Mouse (Mus musculus) forebrain, embryonic 15.5 days (tissue): ENCODE measurements around the gene Slain2. TPM values are rescaled to one million over a fixed set of nuclear protein-coding genes. Genes with fewer than 3 reads are reported as not detected.
"Not testable (repeated sequence)": the region's sequence is repeated elsewhere in the genome, so short reads cannot be mapped to it uniquely, and the experiment has no call there.

Source experiments
- ATAC-seq: fragments of 200-750 bp; cut with Nextera tagmentation; replicated peaks from 2 replicates; pipeline ENCODE4 v1.8.0; 2017; ENCODE audit warnings: mild to moderate bottlenecking, moderate TSS enrichment, moderate library complexity
- H3K27ac ChIP-seq: fragments of 300-500 bp; sonication (generic); replicated peaks from 2 replicates; pipeline ENCODE4 v1.5.1; 2015; ENCODE audit warnings: mild to moderate bottlenecking, inconsistent platforms
- H3K27me3 ChIP-seq: fragments of 300-500 bp; sonication (generic); 2 replicates; pipeline ENCODE4 v1.6.1; 2015; ENCODE audit warnings: inconsistent platforms
- H3K36me3 ChIP-seq: fragments of 300-500 bp; sonication (generic); 2 replicates; pipeline ENCODE4 v1.6.1; 2015; ENCODE audit warnings: mild to moderate bottlenecking, inconsistent platforms
- H3K4me1 ChIP-seq: fragments of 300-500 bp; sonication (generic); 2 replicates; pipeline ENCODE4 v1.6.1; 2015; ENCODE audit warnings: inconsistent platforms
- H3K4me2 ChIP-seq: fragments of 300-500 bp; sonication (generic); replicated peaks from 2 replicates; pipeline ENCODE4 v1.6.1; 2015; ENCODE audit warnings: mild to moderate bottlenecking, inconsistent platforms
- H3K4me3 ChIP-seq: fragments of 300-500 bp; sonication (generic); 2 replicates; pipeline ENCODE4 v1.5.1; 2015; ENCODE audit warnings: mild to moderate bottlenecking, inconsistent platforms
- H3K9ac ChIP-seq: fragments of 300-500 bp; sonication (generic); replicated peaks from 2 replicates; pipeline ENCODE4 v1.6.1; 2015; ENCODE audit warnings: mild to moderate bottlenecking, inconsistent platforms
- H3K9me3 ChIP-seq: fragments of 300-500 bp; sonication (generic); 2 replicates; pipeline ENCODE4 v1.6.1; 2016; ENCODE audit warnings: inconsistent platforms
- WGBS: fragments of 180-500 bp; shearing (Covaris S2); methylation state at CpG from one replicate; pipeline ENCODE4 v1.1.7; 2015; ENCODE audit warnings: mixed read lengths; 5-methylcytosine and 5-hydroxymethylcytosine counted together
- polyA plus RNA-seq: library from polyadenylated mRNA; unstranded; fragments of >200 nt; fragmentation: Nextera tagmentation; extraction: Ambion mirVana; gene quantifications from 2 replicates; pipeline ENCODE4 v1.2.1, GENCODE M21; 2015

The Slain2 gene
- polyA plus RNA-seq, 1 experiment from 2014 or later, result 18.4 TPM

DNA sequence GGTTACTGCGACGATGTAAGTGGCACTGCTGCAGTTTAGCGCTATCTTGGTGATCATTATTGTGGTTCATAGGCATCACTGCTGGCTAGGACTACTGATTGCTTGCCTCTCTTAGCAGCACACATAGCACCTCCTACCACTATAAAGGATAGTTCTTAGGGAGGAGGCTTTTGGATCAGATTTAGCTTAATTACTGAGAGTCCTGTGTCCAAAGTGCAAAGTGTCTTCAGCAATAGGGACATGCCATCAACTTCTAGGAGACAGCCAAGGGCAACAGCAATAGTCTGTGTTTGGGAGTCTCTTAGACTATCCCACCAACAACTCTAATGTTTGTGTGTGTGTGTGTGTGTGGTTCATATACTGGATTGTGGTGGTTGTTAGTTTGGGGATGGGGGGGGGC, 8.7 kb downstream of the Slain2 start:
- WGBS, result 97% methylated on average over 3 of the region's 3 CpGs

DNA sequence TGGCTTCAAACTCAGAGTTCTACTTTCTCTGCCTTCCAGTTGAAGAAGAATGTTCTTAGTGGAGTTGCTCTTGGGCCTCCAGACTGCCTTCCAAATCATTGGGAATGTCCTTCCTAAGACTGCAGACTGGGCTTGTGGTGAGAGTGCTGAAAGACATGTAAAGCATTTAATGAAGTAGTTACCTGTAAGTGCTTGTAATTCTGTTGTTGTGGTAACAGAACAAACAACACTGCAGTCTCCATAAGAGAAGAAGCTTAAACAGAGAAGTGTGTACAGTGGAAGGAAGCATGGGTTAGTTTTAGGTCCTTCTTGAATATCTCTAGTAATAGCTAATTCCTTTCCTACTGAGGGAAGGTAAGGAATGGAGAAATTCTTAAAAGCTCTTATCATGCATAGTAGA, 13.0 kb downstream of the Slain2 start:
- Histone ChIP-seq H3K9me3 (no peaks in the 10 kb centered on the region), H3K4me1 (peaks cover 3% of the 10 kb centered on the region; the same call in 1 of the 2 replicates), H3K4me3 (no peak overlapping the region), H3K27me3 (no peaks in the 10 kb centered on the region), H3K4me2 (no peak overlapping the region), H3K9ac (no peak overlapping the region), H3K36me3 (no peaks in the 10 kb centered on the region), H3K27ac (no peak overlapping the region)
- no peak for ATAC-seq

More for the DNA sequence above, 8.7 kb downstream of the Slain2 start:
- ATAC-seq, result no peak
- Histone ChIP-seq H3K27ac (no peak overlapping the region), H3K27me3 (no peaks in the 10 kb centered on the region), H3K36me3 (no peaks in the 10 kb centered on the region), H3K4me1 (peaks cover 16% of the 10 kb centered on the region), H3K4me3 (no peak overlapping the region), H3K9me3 (no peaks in the 10 kb centered on the region), H3K4me2 (no peak overlapping the region), H3K9ac (no peak overlapping the region)

DNA sequence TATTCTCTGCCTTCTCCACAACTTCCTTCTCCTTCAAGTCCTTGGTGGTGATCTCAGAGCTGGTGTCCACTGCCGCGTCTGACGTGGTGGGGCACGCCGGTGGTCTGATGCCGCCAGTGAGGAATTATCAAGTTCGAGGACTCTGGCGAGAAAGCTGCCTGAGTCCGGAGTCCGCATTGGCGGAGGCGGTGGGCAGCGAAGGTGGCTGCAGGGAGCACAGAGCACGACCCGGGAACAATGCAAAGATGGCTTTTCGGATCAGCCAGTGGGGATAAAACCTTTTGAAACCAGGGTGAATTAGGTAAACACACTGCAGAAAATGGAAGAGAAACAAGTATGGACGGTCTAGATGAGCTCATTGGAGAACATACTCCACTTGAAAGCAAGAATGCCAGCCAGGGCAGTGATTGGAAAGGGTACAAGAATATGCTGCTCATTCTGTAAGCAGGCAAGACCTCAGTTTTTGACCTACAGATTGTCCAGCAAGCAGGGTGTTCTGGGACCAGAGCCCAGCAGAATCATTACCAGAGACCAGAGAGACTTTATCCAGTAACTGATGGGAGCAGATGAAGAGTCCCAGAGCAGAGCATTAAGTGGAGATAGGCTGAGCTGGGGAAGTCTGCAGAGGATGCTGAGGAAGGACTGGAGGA, 19.0 kb downstream of the Slain2 start:
- 95% methylated on average over 17 of the region's 17 CpGs for WGBS
- H3K27ac ChIP-seq, result no peak overlapping the region
- H3K36me3 ChIP-seq, result peaks cover 3% of the 10 kb centered on the region; the same call in 1 of the 2 replicates
- no peak for ATAC-seq
- H3K9me3 ChIP-seq, result no peaks in the 10 kb centered on the region
- H3K4me2 ChIP-seq, result no peak overlapping the region
- no peaks in the 10 kb centered on the region for H3K4me1 ChIP-seq
- H3K9ac ChIP-seq, result no peak overlapping the region
- H3K4me3 ChIP-seq, result no peak overlapping the region
- no peaks in the 10 kb centered on the region for H3K27me3 ChIP-seq

DNA sequence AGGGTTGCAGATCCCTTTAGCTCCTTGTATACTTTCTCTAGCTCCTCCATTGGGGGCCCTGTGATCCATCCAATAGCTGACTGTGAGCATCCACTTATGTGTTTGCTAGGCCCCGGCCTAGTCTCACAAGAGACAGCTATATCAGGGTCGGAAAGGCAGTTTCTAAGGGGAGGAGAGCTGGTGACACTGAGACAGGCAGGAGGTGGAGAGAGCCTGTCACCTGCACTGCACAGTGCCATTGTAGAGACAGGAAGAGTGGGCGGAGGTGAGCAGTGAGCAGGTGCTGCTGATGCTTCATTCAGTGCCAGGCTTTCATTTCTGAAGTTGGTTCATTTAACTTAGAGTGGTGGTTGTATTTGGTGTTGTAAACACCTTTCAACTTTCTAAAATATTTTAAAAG, 24.3 kb downstream of the Slain2 start:
- not testable (repeated sequence) for H3K9me3 ChIP-seq, H3K9ac ChIP-seq, H3K36me3 ChIP-seq, H3K27me3 ChIP-seq, H3K4me2 ChIP-seq, H3K27ac ChIP-seq, ATAC-seq, H3K4me3 ChIP-seq, H3K4me1 ChIP-seq
- WGBS, result 93% methylated on average over 3 of the region's 3 CpGs

DNA sequence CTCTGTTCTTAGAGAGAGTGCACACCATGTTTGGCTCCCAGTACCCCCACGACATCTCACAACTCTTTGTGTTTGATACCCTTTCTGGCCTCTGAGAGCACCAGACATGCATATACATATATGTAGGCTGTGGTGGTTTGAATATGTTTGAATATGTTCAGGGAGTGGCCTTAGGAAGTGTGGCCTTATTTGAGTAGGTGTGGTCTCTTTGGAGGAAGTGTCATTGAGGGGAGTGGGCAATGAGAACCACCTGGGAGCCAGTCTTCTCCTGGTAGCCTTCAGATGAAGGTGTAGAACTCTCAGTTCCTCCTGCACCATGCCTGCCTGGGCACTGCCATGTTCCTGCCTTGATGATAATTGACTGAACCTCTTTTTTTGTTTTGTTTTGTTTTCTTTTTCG, 25.2 kb downstream of the Slain2 start:
- no peak for ATAC-seq
- H3K27ac ChIP-seq, result no peak overlapping the region
- H3K4me1 ChIP-seq, result no peaks in the 10 kb centered on the region
- no peak overlapping the region for H3K9ac ChIP-seq
- no peak overlapping the region for H3K4me3 ChIP-seq
- WGBS, result 96% methylated on average over 2 of the region's 2 CpGs
- H3K27me3 ChIP-seq, result no peaks in the 10 kb centered on the region
- no peaks in the 10 kb centered on the region; the same call in 1 of the 2 replicates for H3K36me3 ChIP-seq
- no peaks in the 10 kb centered on the region for H3K9me3 ChIP-seq
- no peak overlapping the region for H3K4me2 ChIP-seq

DNA sequence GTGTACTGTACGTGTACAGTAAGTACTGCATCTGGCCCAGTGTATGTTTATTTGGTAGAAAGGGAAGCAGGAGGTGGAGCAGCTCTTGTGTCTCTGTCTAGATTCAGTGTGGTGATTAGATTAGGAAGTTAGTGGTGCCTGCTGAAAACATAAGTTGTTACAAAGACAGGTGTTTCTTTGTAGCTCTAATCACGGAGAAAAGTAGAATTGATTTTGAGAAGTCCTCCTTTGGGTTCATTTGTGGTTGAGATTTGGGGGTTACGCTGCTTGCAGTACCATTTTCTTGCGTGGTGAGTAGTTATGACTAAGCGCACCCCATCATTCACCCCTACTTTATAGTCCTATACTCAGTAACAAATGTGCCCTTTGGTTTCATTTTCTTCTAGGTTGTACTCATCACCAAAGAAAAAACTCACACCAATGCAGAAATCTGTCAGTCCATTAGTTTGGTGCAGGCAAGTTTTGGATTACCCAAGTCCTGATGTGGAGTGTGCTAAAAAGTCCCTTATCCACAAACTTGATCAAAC, 26.9 kb downstream of the Slain2 start:
- Histone ChIP-seq H3K4me2 (no peak overlapping the region), H3K9ac (no peak overlapping the region), H3K9me3 (no peaks in the 10 kb centered on the region), H3K36me3 (no peaks in the 10 kb centered on the region; the same call in 1 of the 2 replicates), H3K4me3 (no peak overlapping the region), H3K27ac (no peak overlapping the region), H3K4me1 (no peaks in the 10 kb centered on the region), H3K27me3 (no peaks in the 10 kb centered on the region)
- no peak for ATAC-seq
- WGBS, result 96% methylated on average over 5 of the region's 5 CpGs

DNA sequence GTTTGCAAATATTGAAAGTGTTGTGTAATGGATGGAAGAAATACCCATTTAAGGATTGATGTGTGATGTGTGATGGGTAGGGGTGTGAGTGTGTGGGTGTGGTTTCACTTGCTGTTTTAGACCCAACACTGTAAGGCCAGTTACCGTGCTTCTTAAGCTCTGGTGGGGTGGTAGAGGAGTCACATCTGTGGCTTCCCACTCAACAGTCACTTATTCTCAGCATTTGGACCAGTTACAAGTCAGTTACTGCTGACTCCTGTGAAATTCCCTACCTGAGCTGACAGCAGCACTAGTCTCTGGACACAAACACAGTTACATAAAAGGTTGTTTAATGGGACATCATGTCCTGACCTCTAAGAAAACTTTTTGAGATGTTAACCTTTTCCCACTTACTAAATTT, 34.0 kb downstream of the Slain2 start:
- Histone ChIP-seq H3K4me2 (no peak overlapping the region), H3K27ac (no peak overlapping the region), H3K4me3 (no peak overlapping the region), H3K27me3 (no peaks in the 10 kb centered on the region), H3K9me3 (no peaks in the 10 kb centered on the region), H3K9ac (no peak overlapping the region), H3K4me1 (no peaks in the 10 kb centered on the region), H3K36me3 (peaks cover 4% of the 10 kb centered on the region; the same call in 1 of the 2 replicates)
- WGBS, result 89% methylated on average over 1 of the region's 1 CpGs
- no peak for ATAC-seq

DNA sequence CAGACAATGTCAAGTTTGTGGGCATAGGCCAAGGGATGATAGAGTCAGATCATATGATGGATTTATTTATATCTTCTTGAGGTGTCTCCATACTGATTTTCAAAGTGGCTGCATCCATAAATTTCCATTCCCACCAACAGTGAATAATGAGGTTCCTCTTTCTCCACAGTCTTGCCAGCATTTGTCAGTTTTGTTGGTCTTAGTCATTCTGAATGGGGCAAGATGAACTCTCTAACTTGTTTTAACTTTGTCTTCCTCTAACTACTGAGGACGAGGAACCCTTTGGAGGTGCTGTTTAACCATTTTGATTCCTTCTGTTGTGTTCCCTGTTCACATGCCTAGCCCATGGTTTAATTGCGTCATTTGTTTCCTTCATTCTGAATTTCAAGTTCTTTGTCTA, 36.1 kb downstream of the Slain2 start:
- H3K9ac ChIP-seq, result no peak overlapping the region
- 81% methylated on average over 2 of the region's 2 CpGs for WGBS
- no peak for ATAC-seq
- H3K4me3 ChIP-seq, result no peak overlapping the region
- no peaks in the 10 kb centered on the region for H3K9me3 ChIP-seq
- peaks cover 4% of the 10 kb centered on the region; the same call in 1 of the 2 replicates for H3K36me3 ChIP-seq
- no peak overlapping the region for H3K4me2 ChIP-seq
- H3K27ac ChIP-seq, result no peak overlapping the region
- H3K4me1 ChIP-seq, result no peaks in the 10 kb centered on the region
- no peaks in the 10 kb centered on the region for H3K27me3 ChIP-seq

DNA sequence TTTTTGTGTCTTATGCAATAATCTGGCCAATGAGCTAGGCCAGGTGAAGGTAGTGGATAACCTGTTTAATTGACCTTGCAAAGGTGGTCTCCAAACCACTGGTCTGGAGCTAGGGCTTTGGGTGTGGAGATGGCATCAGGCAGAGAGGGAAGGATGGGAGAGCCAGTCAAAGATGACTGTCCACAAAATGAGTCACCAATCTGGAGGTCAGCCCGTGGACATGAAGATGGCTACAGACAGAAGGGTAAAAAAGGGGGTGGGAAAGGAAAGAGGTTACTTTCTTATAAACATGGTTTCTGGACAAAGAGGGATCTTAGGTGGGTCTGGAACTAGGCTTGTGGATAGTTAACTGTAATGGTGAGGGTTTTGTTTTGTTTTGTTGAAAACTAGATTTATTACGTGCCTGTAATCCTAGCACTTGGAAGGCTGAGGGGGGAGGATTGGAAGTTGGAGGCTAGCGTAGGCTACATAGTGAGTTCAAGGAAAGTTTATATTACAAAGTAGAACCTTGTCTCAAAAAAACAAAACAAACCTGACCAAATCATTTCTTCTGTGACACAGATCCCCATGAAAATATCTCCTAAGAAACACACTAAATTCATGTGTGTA, 40.0 kb downstream of the Slain2 start:
- H3K4me2 ChIP-seq, result no peak overlapping the region
- no peak for ATAC-seq
- no peak overlapping the region for H3K9ac ChIP-seq
- H3K27me3 ChIP-seq, result no peaks in the 10 kb centered on the region
- H3K4me3 ChIP-seq, result no peak overlapping the region
- H3K9me3 ChIP-seq, result no peaks in the 10 kb centered on the region
- no peaks in the 10 kb centered on the region for H3K4me1 ChIP-seq
- H3K36me3 ChIP-seq, result peaks cover 15% of the 10 kb centered on the region
- 88% methylated on average over 3 of the region's 3 CpGs for WGBS
- no peak overlapping the region for H3K27ac ChIP-seq

DNA sequence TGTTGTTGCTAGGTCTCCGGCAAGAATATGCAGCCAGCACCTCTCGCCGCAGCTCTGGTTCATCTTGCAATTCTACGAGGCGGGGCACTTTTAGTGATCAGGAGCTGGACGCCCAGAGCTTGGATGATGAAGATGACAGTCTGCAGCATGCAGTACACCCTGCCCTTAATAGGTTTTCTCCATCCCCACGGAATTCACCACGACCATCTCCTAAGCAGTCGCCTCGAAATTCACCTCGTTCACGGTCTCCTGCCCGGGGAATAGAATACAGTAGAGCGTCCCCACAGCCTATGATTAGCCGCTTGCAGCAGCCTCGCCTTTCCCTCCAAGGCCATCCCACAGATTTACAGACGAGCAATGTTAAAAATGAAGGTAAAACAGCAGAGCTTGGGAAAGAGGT, 43.2 kb downstream of the Slain2 start:
- Histone ChIP-seq H3K36me3 (peaks cover 18% of the 10 kb centered on the region), H3K27ac (no peak overlapping the region), H3K9ac (no peak overlapping the region), H3K4me1 (no peaks in the 10 kb centered on the region), H3K27me3 (no peaks in the 10 kb centered on the region), H3K9me3 (no peaks in the 10 kb centered on the region), H3K4me2 (no peak overlapping the region), H3K4me3 (no peak overlapping the region)
- WGBS, result 92% methylated on average over 17 of the region's 17 CpGs
- ATAC-seq, result no peak

DNA sequence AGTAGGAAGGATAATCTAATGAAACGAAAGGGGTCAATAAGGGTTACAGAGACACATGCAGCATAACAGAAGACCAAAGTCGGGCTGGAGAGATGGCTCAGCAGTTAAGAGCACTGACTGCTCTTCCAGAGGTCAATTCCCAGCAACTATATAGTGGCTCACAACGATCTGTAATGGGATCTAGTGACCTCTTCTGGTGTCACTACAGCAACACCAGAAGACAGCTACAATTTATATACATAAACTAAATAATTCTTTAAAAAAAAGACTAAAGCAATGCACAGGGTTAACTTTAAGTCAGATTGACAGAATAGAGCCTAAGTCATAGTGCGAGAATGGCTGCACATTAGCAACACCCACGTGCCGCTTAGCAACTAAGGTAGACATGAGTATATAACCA, 46.0 kb downstream of the Slain2 start:
- 83% methylated on average over 6 of the region's 6 CpGs for WGBS
- H3K9ac ChIP-seq, result no peak overlapping the region
- no peaks in the 10 kb centered on the region for H3K4me1 ChIP-seq
- no peaks in the 10 kb centered on the region for H3K9me3 ChIP-seq
- H3K27me3 ChIP-seq, result no peaks in the 10 kb centered on the region
- peaks cover 18% of the 10 kb centered on the region for H3K36me3 ChIP-seq
- no peak overlapping the region for H3K27ac ChIP-seq
- no peak for ATAC-seq
- no peak overlapping the region for H3K4me2 ChIP-seq
- no peak overlapping the region for H3K4me3 ChIP-seq

DNA sequence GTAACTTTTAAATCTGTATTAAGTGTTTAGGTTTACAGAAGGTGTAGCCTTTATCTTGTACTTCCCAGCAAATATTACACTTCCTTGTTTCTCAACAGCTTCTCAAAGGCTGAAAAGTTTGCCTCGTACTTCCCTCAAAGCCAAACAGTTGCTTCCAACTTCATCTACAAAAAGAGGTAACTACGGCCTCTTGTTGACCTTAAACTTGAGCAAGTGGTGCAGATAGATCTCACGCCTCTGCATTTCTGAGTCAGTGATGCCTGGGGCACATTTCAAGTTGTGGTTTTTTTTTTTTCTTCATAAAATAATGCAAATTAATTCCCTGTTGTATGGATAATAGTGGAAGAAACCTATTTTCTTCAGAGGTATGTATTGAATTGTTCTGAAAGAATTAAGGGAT, 51.6 kb downstream of the Slain2 start:
- no peak for ATAC-seq
- H3K4me3 ChIP-seq, result no peak overlapping the region
- no peaks in the 10 kb centered on the region for H3K9me3 ChIP-seq
- no peaks in the 10 kb centered on the region for H3K4me1 ChIP-seq
- no peak overlapping the region for H3K4me2 ChIP-seq
- no peak overlapping the region for H3K9ac ChIP-seq
- no peaks in the 10 kb centered on the region for H3K27me3 ChIP-seq
- H3K27ac ChIP-seq, result no peak overlapping the region
- WGBS, result 90% methylated on average over 3 of the region's 3 CpGs
- peaks cover 5% of the 10 kb centered on the region; the same call in 1 of the 2 replicates for H3K36me3 ChIP-seq

DNA sequence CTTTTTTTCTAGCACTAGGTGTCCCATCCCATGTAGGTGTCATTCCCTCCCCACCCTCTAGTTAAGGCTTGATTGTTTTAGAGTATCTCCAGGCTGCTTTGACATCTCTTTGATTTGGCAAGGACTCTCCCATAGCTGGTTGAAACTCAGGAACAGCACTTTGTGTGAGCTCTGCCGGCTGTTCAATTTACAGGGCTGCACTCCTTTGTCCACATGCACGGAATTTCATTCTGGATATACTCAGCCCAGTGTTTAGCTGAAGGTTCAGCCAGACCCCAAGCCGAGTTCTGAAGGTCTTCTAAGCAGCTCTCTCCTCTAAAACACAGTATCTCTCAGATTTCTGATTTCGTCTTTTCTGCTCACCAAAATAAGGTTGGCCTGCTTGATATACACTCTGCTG, 58.3 kb downstream of the Slain2 start:
- Histone ChIP-seq H3K4me3 (no peak overlapping the region), H3K4me2 (no peak overlapping the region), H3K9me3 (no peaks in the 10 kb centered on the region), H3K36me3 (peaks cover 27% of the 10 kb centered on the region), H3K27ac (no peak overlapping the region), H3K4me1 (no peaks in the 10 kb centered on the region), H3K27me3 (no peaks in the 10 kb centered on the region), H3K9ac (no peak overlapping the region)
- 53% methylated on average over 4 of the region's 4 CpGs for WGBS
- ATAC-seq, result no peak
